Mouse (Mus musculus) spleen, adult 2 months (tissue): ENCODE measurements at regions not wholly inside any gene's neighbourhood (a gene's known extent, or its start where the extent isn't known, plus 50 kb on each side); places are given as distances from the start of the nearest gene placed in this dataset.

Experiments used
- DNase-seq, 2 experiments: peaks; one replicate each; pipeline versions ENCODE4 v3.0.0 to v3.0.0-alpha.2; 2012 to 2021; ENCODE audit warnings: low spot score in 2 of 2, low read depth in 1 of 2
- H3K27ac ChIP-seq: fragments of 200-500 bp; 2 replicates; pipeline ENCODE4 v1.5.1; 2012; ENCODE audit warnings: low read length, inconsistent platforms; ENCODE audit not compliant: insufficient read depth
- H3K27me3 ChIP-seq: fragments of 200-500 bp; 2 replicates; pipeline ENCODE4 v1.6.1; 2012; ENCODE audit warnings: mild to moderate bottlenecking, moderate library complexity, low read length, inconsistent platforms; ENCODE audit not compliant: control insufficient read depth, insufficient read depth
- H3K36me3 ChIP-seq: fragments of 200-500 bp; 2 replicates; pipeline ENCODE4 v1.6.1; 2012; ENCODE audit warnings: mild to moderate bottlenecking, low read length, inconsistent platforms; ENCODE audit not compliant: control insufficient read depth, insufficient read depth
- H3K4me1 ChIP-seq: fragments of 200-500 bp; 2 replicates; pipeline ENCODE4 v1.6.1; 2011; ENCODE audit warnings: inconsistent platforms; ENCODE audit not compliant: control insufficient read depth, insufficient read depth, insufficient read length
- H3K4me3 ChIP-seq: fragments of 200-500 bp; 2 replicates; pipeline ENCODE4 v1.5.1; 2011; ENCODE audit warnings: mild to moderate bottlenecking, inconsistent platforms; ENCODE audit not compliant: insufficient read depth, insufficient read length; ENCODE audit errors: extremely low read depth
- CTCF ChIP-seq: fragments of 200-500 bp; IDR thresholded peaks from 2 replicates; pipeline ENCODE4 v1.5.1; 2011; ENCODE audit warnings: mild to moderate bottlenecking, inconsistent platforms; ENCODE audit not compliant: insufficient read depth, insufficient read length, insufficient replicate concordance; ENCODE audit errors: extremely low read depth
- POLR2A ChIP-seq: fragments of 200-500 bp; IDR thresholded peaks from 2 replicates; pipeline ENCODE4 v1.6.1; 2011; ENCODE audit warnings: low read depth, low read length, inconsistent platforms
- WGBS: fragments of 180-500 bp; shearing (Covaris S2); methylation state at CpG from one replicate; pipeline ENCODE4 v1.1.7; 2018; 5-methylcytosine and 5-hydroxymethylcytosine counted together

DNA sequence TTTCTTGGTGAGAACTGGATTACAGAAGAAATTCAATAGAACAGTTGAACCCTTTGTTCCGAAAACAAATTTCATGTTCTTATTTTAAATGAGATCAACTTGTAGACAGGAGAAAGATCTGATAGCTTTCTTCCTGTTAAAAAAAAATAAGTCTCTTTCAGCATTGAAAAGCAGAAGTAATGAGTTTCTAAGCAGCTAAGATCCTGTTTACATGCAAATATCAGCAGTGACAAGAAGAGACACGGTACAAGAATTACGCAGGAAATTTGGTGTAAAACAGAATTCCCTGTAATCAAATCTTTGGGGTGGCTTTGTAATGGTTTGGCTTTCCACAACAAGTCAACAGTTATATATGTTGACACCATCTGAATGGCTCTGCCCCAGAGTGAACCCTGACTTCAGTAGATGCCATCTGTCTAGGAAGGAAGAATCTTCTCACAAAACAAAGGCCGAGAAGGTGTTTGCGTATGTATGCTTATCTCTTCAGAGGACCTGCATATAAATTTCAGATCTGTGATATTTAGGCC is 326.7 kb downstream of the Ets1 start:
- no peaks in the 10 kb centered on the region for H3K27me3 ChIP-seq
- DNase-seq: peak in 1 of 2 experiments; percentile 47
- TF ChIP-seq POLR2A: no peak
- TF ChIP-seq CTCF: no peak
- H3K4me1 ChIP-seq: peaks cover 13% of the 10 kb centered on the region
- 19% methylated on average over 5 of the region's 5 CpGs for WGBS
- H3K36me3 ChIP-seq: no peaks in the 10 kb centered on the region
- peak overlapping the region; percentile 81; the same call in 1 of the 2 replicates for H3K27ac ChIP-seq
- peak overlapping the region; percentile 21 for H3K4me3 ChIP-seq

DNA sequence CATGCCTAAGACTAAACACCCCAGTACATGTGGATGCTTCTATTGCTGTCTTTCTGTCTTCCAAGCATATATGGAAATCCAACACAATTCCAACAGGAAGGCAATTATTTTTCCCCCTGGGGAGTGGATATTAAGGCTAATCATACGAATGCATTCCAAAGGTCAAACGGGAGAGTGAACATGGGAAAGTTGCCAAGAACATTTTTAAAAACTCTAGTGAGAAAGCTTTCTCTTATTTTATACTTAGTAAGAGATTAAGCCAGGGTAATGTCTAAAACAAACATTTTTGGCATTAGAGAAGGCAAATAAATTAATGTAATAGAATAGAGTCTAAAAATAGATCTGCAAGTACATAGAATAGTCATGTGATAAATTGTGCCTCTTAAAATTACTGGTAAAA is 332.4 kb downstream of the Ets1 start:
- no peak overlapping the region for H3K4me3 ChIP-seq
- no peaks in the 10 kb centered on the region for H3K27me3 ChIP-seq
- no peaks in the 10 kb centered on the region for H3K36me3 ChIP-seq
- 87% methylated on average over 2 of the region's 2 CpGs for WGBS
- TF ChIP-seq CTCF (no peak), POLR2A (no peak)
- no peak for DNase-seq
- no peak overlapping the region for H3K27ac ChIP-seq
- no peaks in the 10 kb centered on the region for H3K4me1 ChIP-seq

DNA sequence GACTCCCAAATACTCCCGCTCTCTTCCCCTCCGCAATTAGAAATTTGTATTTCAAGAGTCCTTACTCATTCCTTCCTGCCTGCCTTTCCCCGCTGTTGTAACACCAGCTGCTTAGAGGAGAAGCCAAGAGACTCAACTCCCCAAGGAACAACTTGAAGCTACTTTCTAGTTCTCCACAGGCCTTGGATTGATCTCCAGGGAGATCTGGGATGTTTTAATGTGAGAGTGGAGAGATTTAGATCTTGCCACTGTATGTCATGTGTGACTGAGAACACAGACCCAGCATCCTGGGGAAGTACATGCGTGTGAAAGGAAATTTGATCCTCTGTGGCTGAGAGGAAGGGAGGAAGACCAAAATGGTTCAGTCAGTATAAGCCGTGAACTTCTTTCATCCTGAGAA is 335.4 kb downstream of the Ets1 start:
- TF ChIP-seq CTCF (no peak), POLR2A (no peak)
- Histone ChIP-seq H3K27me3 (no peaks in the 10 kb centered on the region), H3K4me3 (no peak overlapping the region), H3K36me3 (no peaks in the 10 kb centered on the region), H3K4me1 (no peaks in the 10 kb centered on the region), H3K27ac (no peak overlapping the region)
- DNase-seq: no peak
- 88% methylated on average over 5 of the region's 5 CpGs for WGBS

DNA sequence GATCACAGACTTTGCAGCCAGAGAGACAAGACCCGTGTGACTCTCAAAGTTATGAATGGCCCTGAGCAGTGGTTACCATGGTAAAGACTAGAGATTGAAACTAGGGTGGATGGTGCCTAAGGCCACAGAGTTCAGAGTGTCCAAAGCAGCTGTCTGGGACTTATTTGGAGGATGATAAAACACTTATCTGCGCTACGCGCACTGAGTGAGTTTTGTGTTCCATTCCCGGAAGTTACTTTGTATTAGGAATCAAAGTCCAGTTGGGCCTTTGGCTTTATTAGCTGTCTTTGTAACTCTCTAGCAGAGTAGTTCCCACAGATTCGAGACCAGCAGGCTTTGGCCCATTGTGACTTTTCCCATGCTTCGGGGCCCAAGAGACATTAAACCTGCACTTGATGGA is 335.9 kb downstream of the Ets1 start:
- H3K27ac ChIP-seq: no peak overlapping the region
- no peaks in the 10 kb centered on the region for H3K4me1 ChIP-seq
- WGBS: 89% methylated on average over 7 of the region's 7 CpGs
- no peak for TF ChIP-seq CTCF
- no peak for TF ChIP-seq POLR2A
- H3K27me3 ChIP-seq: no peaks in the 10 kb centered on the region
- H3K36me3 ChIP-seq: no peaks in the 10 kb centered on the region
- DNase-seq: no peak
- H3K4me3 ChIP-seq: no peak overlapping the region

DNA sequence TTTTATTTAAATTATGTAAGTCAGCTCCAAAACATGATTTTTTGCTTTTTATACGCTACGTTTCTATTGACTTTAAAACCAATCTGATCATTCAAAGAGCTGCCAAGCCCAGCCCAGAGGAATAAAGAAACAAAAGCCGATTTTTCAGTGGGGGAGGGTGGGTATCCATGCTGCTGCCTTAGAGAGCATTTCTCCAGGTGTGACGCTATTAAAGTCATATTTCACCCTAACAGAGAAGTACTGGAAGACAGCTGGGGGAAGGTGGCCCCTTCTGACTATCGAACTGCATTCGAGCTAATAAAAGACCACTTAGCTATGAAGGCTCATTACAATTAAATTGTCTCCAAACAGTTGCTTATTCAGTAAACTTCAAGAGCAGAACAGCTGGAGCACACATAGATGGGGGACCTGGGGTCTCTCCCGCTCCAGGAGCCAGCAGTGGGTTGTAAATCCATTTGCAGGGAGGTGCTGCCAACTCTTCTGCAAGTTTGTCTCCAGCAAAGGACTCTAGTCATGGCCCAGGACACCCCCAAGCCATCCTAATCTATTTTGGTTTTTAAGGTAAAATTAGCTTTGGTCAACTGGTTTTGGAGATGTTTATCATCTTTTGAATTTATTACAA is 336.5 kb downstream of the Ets1 start:
- DNase-seq: no peak
- 87% methylated on average over 7 of the region's 7 CpGs for WGBS
- Histone ChIP-seq H3K4me1 (no peaks in the 10 kb centered on the region), H3K27ac (no peak overlapping the region), H3K27me3 (no peaks in the 10 kb centered on the region), H3K36me3 (no peaks in the 10 kb centered on the region), H3K4me3 (no peak overlapping the region)
- no peak for TF ChIP-seq POLR2A

DNA sequence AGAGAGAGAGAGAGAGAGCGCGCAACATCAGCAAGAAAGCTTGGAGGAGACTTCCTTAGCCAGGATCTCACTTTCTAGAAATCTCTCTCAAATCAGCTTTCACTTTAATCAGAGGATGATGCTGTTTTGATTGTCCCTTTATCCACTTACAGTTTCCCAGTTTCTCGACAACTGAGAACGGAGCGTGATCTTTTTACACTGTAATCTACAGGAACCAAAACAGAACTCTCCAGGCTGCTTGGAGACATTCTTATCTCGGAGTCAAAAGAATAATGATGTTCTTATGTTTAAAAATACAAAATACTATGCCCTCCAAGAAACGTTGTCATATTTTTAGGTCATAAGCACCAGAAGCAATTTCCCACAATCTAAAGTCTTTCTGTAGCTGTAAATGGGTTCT is 341.7 kb downstream of the Ets1 start:
- H3K4me1 ChIP-seq: no peaks in the 10 kb centered on the region
- no peaks in the 10 kb centered on the region for H3K36me3 ChIP-seq
- no peak overlapping the region for H3K4me3 ChIP-seq
- no peak overlapping the region for H3K27ac ChIP-seq
- H3K27me3 ChIP-seq: no peaks in the 10 kb centered on the region
- TF ChIP-seq CTCF (no peak), POLR2A (no peak)
- DNase-seq: no peak
- WGBS: 84% methylated on average over 7 of the region's 7 CpGs

DNA sequence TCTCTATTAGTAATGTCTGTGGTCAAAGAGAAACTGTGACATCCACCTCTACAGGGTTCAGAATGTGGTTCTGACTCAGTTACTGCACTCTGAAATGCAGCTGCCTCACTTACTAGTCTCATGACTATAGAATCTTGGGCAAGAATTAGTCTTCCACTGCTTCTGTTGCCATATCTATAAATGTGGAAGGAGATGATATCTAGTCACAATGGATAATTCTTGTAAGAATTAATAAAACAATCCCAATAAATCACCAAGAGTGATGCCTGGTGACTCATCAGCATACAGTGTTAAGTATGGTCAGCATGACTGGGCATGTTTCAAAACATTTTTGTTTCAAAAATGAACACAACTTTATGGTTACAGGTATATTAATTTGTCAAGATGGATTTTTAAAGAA is 344.8 kb downstream of the Ets1 start:
- H3K4me3 ChIP-seq: no peak overlapping the region
- TF ChIP-seq POLR2A (no peak), CTCF (no peak)
- no peaks in the 10 kb centered on the region for H3K36me3 ChIP-seq
- H3K27ac ChIP-seq: no peak overlapping the region
- no peaks in the 10 kb centered on the region for H3K27me3 ChIP-seq
- no peaks in the 10 kb centered on the region for H3K4me1 ChIP-seq
- no peak for DNase-seq
